Mouse (Mus musculus) forebrain, embryonic 16.5 days (tissue): ENCODE measurements around the gene AI481877. TPM values are rescaled to one million over a fixed set of nuclear protein-coding genes. Genes with fewer than 3 reads are reported as not detected.

Experiments used
- ATAC-seq: fragments of 200-750 bp; cut with Nextera tagmentation; 2 replicates; pipeline ENCODE4 v1.8.0; 2017; ENCODE audit warnings: mild to moderate bottlenecking, moderate library complexity
- H3K27ac ChIP-seq: fragments of 300-500 bp; sonication (generic); 2 replicates; pipeline ENCODE4 v1.5.1; 2014; ENCODE audit warnings: low read length, control low read depth
- H3K27me3 ChIP-seq: fragments of 300-500 bp; sonication (generic); replicated peaks from 2 replicates; pipeline ENCODE4 v1.6.1; 2014; ENCODE audit warnings: low read length; ENCODE audit not compliant: control insufficient read depth, insufficient read depth
- H3K36me3 ChIP-seq: fragments of 300-500 bp; sonication (generic); 2 replicates; pipeline ENCODE4 v1.6.1; 2014; ENCODE audit not compliant: control insufficient read depth, insufficient read depth
- H3K4me1 ChIP-seq: fragments of 300-500 bp; sonication (generic); replicated peaks from 2 replicates; pipeline ENCODE4 v1.6.1; 2014; ENCODE audit warnings: low read length; ENCODE audit not compliant: control insufficient read depth, insufficient read depth
- H3K4me2 ChIP-seq: fragments of 300-500 bp; sonication (generic); 2 replicates; pipeline ENCODE4 v1.6.1; 2014; ENCODE audit warnings: mild to moderate bottlenecking, low read length, control low read depth
- H3K4me3 ChIP-seq: fragments of 300-500 bp; sonication (generic); replicated peaks from 2 replicates; pipeline ENCODE4 v1.5.1; 2014; ENCODE audit warnings: mild to moderate bottlenecking, low read length, control low read depth
- H3K9ac ChIP-seq: fragments of 300-500 bp; sonication (generic); replicated peaks from 2 replicates; pipeline ENCODE4 v1.6.1; 2014; ENCODE audit warnings: low read depth, low read length, control low read depth
- H3K9me3 ChIP-seq: fragments of 300-500 bp; sonication (generic); 2 replicates; pipeline ENCODE4 v1.6.1; 2016; ENCODE audit warnings: low read length; ENCODE audit not compliant: control insufficient read depth
- WGBS: fragments of 180-500 bp; shearing (Covaris S2); extraction: QIAGEN DNeasy Blood & Tissue Kit; methylation state at CpG from one replicate; pipeline ENCODE4 v1.1.7; 2014; 5-methylcytosine and 5-hydroxymethylcytosine counted together
- polyA plus RNA-seq: library from polyadenylated mRNA; unstranded; fragments of >200 nt; fragmentation: Nextera tagmentation; extraction: Ambion mirVana; gene quantifications from 2 replicates; pipeline ENCODE4 v1.2.1, GENCODE M21; 2015

The AI481877 gene
- polyA plus RNA-seq, 1 experiment from 2014 or later, result not detected

GRCm38 (mm10) chr4:59150907-59151306 is 12.1 kb upstream of the AI481877 start:
- Histone ChIP-seq H3K27me3 (no peaks in the 10 kb centered on the region), H3K4me1 (0 out of 2 replicates have a peak, but pooled peaks cover 2% of the 10 kb centered on the region), H3K4me3 (no peak overlapping the region), H3K27ac (no peak overlapping the region), H3K36me3 (no peaks in the 10 kb centered on the region), H3K9me3 (no peaks in the 10 kb centered on the region), H3K9ac (no peak overlapping the region), H3K4me2 (no peak overlapping the region)
- ATAC-seq, result no peak
- WGBS, result 81% methylated on average over 5 of the region's 5 CpGs

GRCm38 (mm10) chr4:59149043-59149442 is 10.3 kb upstream of the AI481877 start:
- H3K4me1 ChIP-seq, result 0 out of 2 replicates have a peak, but pooled peaks cover under 1% of the 10 kb centered on the region
- ATAC-seq, result no peak
- H3K27me3 ChIP-seq, result no peaks in the 10 kb centered on the region
- no peaks in the 10 kb centered on the region for H3K9me3 ChIP-seq
- 86% methylated on average over 5 of the region's 5 CpGs for WGBS
- H3K27ac ChIP-seq, result no peak overlapping the region
- H3K36me3 ChIP-seq, result no peaks in the 10 kb centered on the region
- no peak overlapping the region for H3K4me3 ChIP-seq
- H3K4me2 ChIP-seq, result no peak overlapping the region
- H3K9ac ChIP-seq, result no peak overlapping the region

GRCm38 (mm10) chr4:59128935-59129334 is 9.8 kb downstream of the AI481877 start:
- ATAC-seq, result no peak
- H3K36me3 ChIP-seq, result no peaks in the 10 kb centered on the region
- H3K27ac ChIP-seq, result no peak overlapping the region
- H3K4me1 ChIP-seq, result no peaks in the 10 kb centered on the region
- WGBS, result 86% methylated on average over 4 of the region's 4 CpGs
- no peak overlapping the region for H3K4me3 ChIP-seq
- H3K9ac ChIP-seq, result no peak overlapping the region
- no peak overlapping the region for H3K4me2 ChIP-seq
- H3K27me3 ChIP-seq, result no peaks in the 10 kb centered on the region
- no peaks in the 10 kb centered on the region for H3K9me3 ChIP-seq

GRCm38 (mm10) chr4:59125053-59125452 is 13.7 kb downstream of the AI481877 start:
- Histone ChIP-seq H3K9ac (no peak overlapping the region), H3K9me3 (no peaks in the 10 kb centered on the region), H3K4me3 (no peak overlapping the region), H3K4me1 (no peaks in the 10 kb centered on the region), H3K36me3 (no peaks in the 10 kb centered on the region), H3K4me2 (no peak overlapping the region), H3K27ac (no peak overlapping the region), H3K27me3 (no peaks in the 10 kb centered on the region)
- no peak for ATAC-seq
- WGBS, result 82% methylated on average over 1 of the region's 1 CpGs

GRCm38 (mm10) chr4:59123557-59123956 is 15.2 kb downstream of the AI481877 start:
- Histone ChIP-seq H3K27me3 (no peaks in the 10 kb centered on the region), H3K4me1 (no peaks in the 10 kb centered on the region)
- no peak for ATAC-seq

GRCm38 (mm10) chr4:59117644-59118495 is 20.9 kb downstream of the AI481877 start:
- H3K4me3 ChIP-seq, result no peak overlapping the region
- H3K4me2 ChIP-seq, result no peak overlapping the region
- no peaks in the 10 kb centered on the region for H3K9me3 ChIP-seq
- 97% methylated on average over 24 of the region's 24 CpGs for WGBS
- no peak overlapping the region for H3K9ac ChIP-seq
- no peaks in the 10 kb centered on the region for H3K27me3 ChIP-seq
- H3K36me3 ChIP-seq, result no peaks in the 10 kb centered on the region
- no peak overlapping the region for H3K27ac ChIP-seq
- no peak for ATAC-seq
- no peaks in the 10 kb centered on the region for H3K4me1 ChIP-seq

More at GRCm38 (mm10) chr4:59123557-59123956, 15.2 kb downstream of the AI481877 start:
- H3K36me3 ChIP-seq, result no peaks in the 10 kb centered on the region
- no peak overlapping the region for H3K4me3 ChIP-seq
- no peak overlapping the region for H3K9ac ChIP-seq
- no peak overlapping the region for H3K27ac ChIP-seq
- no peaks in the 10 kb centered on the region for H3K9me3 ChIP-seq
- H3K4me2 ChIP-seq, result no peak overlapping the region

GRCm38 (mm10) chr4:59108721-59109120 is 30.1 kb downstream of the AI481877 start:
- H3K4me1 ChIP-seq, result no peaks in the 10 kb centered on the region
- H3K9ac ChIP-seq, result no peak overlapping the region
- no peak for ATAC-seq
- 85% methylated on average over 4 of the region's 4 CpGs for WGBS
- no peaks in the 10 kb centered on the region for H3K9me3 ChIP-seq
- H3K36me3 ChIP-seq, result no peaks in the 10 kb centered on the region
- no peaks in the 10 kb centered on the region for H3K27me3 ChIP-seq
- H3K4me3 ChIP-seq, result no peak overlapping the region
- no peak overlapping the region for H3K4me2 ChIP-seq
- no peak overlapping the region for H3K27ac ChIP-seq

GRCm38 (mm10) chr4:59107886-59108285 is 30.9 kb downstream of the AI481877 start:
- H3K4me2 ChIP-seq, result no peak overlapping the region
- H3K36me3 ChIP-seq, result no peaks in the 10 kb centered on the region
- H3K9me3 ChIP-seq, result no peaks in the 10 kb centered on the region
- no peaks in the 10 kb centered on the region for H3K4me1 ChIP-seq
- no peak overlapping the region for H3K27ac ChIP-seq
- WGBS, result 86% methylated on average over 2 of the region's 2 CpGs
- H3K27me3 ChIP-seq, result no peaks in the 10 kb centered on the region
- H3K9ac ChIP-seq, result no peak overlapping the region
- no peak for ATAC-seq
- no peak overlapping the region for H3K4me3 ChIP-seq

- Histone ChIP-seq H3K4me2 (no peak overlapping the region), H3K4me1 (no peaks in the 10 kb centered on the region), H3K36me3 (no peaks in the 10 kb centered on the region), H3K27me3 (no peaks in the 10 kb centered on the region), H3K9me3 (no peaks in the 10 kb centered on the region), H3K9ac (no peak overlapping the region), H3K27ac (no peak overlapping the region), H3K4me3 (no peak overlapping the region)
- no peak for ATAC-seq
- WGBS, result 73% methylated on average over 5 of the region's 5 CpGs
Observed at GRCm38 (mm10) chr4:59106661-59107060, 32.1 kb downstream of the AI481877 start.
